Mouse (Mus musculus): ENCODE measurements around the gene Nin.

GRCm38 (mm10) chr12:70106508-70106907, 7.0 kb downstream of the Nin start:
- TF ChIP-seq POLR2A (IDR thresholded peaks at IDR 0.05; ENCODE audit: extremely low read depth, insufficient read depth, low read length) (no peak), CTCF (IDR thresholded peaks at IDR 0.05; ENCODE audit: low read depth, low read length) (no peak)
